Mouse (Mus musculus) lung, postnatal 14 days (tissue): ENCODE data around the gene Slc44a3.

Experiments used
- DNase-seq: peaks from one replicate; pipeline ENCODE4 v3.0.0; 2021

Slc44a3 gene

GRCm38 (mm10) chr3:121532176-121532575 is at the start of gene Slc44a3:
Gene Slc44a3, minus strand, starts transcription at chr3:121532404.
- DNase-seq: peak; percentile 86

- no peak for DNase-seq
Observed at GRCm38 (mm10) chr3:121579880-121580549, 47.8 kb upstream of the Slc44a3 start.

- DNase-seq: no peak
Observed at GRCm38 (mm10) chr3:121579402-121579801, 47.2 kb upstream of the Slc44a3 start.

- DNase-seq: no peak
Observed at GRCm38 (mm10) chr3:121578706-121579105, 46.5 kb upstream of the Slc44a3 start.

GRCm38 (mm10) chr3:121577641-121578040 is 45.4 kb upstream of the Slc44a3 start:
- DNase-seq: no peak

- peak; percentile 43 for DNase-seq
Observed at GRCm38 (mm10) chr3:121577032-121577591, 44.9 kb upstream of the Slc44a3 start.

GRCm38 (mm10) chr3:121576367-121576766 is 44.2 kb upstream of the Slc44a3 start:
- no peak for DNase-seq

DNA sequence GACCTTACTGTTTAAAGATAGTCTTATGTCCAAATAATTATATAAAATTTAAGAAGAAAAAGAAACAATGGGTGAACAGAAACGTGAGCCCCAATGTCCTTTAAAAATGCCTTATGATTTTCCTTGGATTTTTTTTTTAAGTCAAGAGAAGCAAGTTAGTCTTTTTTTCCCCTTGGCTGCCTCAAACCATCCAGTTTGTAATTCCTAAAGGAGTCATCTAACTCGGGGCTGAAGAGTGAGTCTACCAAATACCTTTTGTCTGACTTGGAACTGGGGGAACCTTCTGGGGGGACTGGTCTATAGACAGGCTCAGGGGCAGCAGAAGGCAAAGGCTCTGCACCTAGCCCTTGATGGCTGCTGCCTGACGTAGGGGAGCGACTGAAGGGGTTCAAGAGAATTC is 42.2 kb upstream of the Slc44a3 start:
- DNase-seq: no peak

GRCm38 (mm10) chr3:121573858-121574257 is 41.7 kb upstream of the Slc44a3 start:
- no peak for DNase-seq

GRCm38 (mm10) chr3:121571491-121571890 is 39.3 kb upstream of the Slc44a3 start:
- DNase-seq: no peak

- no peak for DNase-seq
Observed at GRCm38 (mm10) chr3:121570623-121571022, 38.4 kb upstream of the Slc44a3 start.

DNA sequence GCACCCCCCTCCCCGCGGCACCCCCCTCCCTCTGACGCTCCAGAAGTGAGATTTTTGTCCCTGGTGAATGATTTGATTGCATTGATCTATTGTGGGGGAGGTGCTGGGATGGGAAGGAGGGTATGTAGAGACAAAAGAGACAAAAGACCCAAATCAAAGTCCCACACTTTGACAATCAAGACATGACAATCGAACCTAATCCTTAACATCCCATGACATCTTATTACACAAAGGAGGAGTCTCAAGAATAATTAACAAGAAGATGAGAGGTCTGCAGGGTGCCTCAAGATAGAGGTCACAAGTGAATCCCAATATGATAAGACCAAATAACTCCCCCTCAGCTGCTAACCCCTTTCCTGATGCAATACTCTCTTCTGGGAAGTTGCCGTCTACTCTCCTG is 37.6 kb upstream of the Slc44a3 start:
- no peak for DNase-seq

DNA sequence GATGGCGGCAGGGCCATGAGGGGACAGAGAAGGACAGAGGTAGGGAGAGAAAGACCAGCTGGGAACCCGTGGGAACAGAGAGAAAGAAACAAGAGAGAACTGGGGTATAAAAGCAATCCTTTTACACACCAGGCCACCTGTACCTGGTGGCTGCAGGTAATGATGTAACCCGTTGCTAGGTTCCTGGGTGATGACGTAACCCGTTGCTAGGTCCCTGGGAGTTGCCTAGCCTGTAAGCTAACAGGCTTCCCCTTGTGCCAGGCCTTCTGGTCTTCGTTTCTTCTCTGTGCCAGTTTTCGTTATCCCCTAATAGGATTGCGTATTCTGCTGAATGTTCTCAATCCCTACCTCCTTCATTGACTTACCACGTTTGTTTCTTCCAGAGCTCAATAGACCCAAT is 36.8 kb upstream of the Slc44a3 start:
- DNase-seq: no peak

DNA sequence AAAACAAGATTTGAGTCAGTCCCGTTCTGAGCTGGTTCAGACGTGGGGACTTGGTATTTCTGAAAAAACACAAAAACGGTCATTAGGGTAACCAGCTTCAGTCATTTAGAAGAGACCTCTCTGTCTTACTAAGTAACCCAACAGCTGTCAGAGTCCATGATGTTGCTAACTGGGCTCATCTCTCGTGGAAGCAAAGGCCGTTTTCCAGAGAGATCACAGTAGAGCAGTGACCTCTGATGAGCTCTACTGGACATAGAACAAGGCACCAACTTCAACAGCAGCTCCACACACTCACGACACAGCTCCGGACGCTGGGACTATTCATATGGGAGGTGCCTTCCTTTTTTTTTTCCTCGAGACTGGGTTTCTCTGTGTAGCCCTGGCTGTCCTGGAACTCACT is 35.7 kb upstream of the Slc44a3 start:
- no peak for DNase-seq

GRCm38 (mm10) chr3:121567337-121567900 is 35.2 kb upstream of the Slc44a3 start:
- no peak for DNase-seq

DNA sequence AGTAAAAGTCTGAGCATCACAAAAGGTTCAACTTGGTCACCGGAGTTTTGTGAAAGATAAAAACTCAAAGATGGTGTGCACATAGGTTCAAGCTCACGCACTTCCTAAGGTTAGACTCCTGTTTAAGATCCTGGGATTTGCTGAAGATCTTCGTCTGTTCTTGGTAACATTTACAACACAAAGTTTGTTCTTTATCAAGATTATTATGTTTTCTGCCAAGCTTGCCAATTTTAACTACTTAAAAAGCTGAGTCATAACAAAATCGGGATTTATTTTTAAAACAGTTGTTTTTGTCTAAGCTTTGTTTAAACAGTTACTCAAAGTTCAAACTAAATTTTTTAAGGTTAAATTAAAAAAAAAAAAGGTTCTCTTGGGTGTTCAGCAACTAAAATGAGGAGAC is 34.7 kb upstream of the Slc44a3 start:
- no peak for DNase-seq

- DNase-seq: peak; percentile 44
Observed at GRCm38 (mm10) chr3:121561803-121562202, 29.6 kb upstream of the Slc44a3 start.

GRCm38 (mm10) chr3:121560115-121560865 is 28.1 kb upstream of the Slc44a3 start:
- peak; percentile 29 for DNase-seq

GRCm38 (mm10) chr3:121559406-121560114 is 27.4 kb upstream of the Slc44a3 start:
- DNase-seq: peak; percentile 71

DNA sequence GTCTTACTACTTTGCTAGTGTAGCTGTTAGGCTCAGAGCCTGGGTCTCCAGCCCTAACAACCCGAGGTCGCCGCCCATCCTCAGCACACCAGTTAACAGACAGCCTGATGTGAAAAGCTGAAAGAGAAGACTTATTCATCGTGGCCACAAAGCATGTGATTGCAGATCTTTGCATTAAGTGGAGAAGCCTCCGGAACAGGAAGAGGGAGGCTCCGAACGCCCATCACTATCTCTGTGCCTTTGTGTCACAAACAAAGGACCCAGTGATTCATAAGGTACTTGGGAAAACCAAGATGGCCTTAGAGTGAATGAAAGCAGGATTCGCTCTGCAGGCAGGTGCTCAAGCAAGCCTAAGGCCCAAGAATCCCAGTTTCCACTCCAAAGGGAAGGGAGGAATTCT is 26.7 kb upstream of the Slc44a3 start:
- no peak for DNase-seq

DNA sequence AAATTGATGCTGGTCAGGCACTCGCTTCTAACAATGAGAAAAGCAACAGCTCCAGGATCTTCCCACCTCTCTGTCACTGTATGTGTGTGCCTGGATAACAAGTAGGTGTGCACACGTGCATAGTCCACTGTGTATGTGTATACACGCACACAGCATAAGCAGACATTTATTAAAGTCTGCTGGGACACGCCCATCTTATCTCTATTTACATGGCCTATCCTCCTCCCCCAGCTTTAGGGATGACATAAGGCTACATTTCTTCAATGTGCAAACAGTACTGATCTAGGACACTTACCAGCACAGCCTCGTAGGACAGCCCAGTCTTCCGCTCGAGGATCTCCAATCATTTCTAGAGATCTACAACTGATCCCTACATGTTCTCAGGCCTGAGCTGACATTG is 24.1 kb upstream of the Slc44a3 start:
- no peak for DNase-seq

- peak; percentile 34 for DNase-seq
Observed at GRCm38 (mm10) chr3:121553294-121553693, 21.1 kb upstream of the Slc44a3 start.

DNA sequence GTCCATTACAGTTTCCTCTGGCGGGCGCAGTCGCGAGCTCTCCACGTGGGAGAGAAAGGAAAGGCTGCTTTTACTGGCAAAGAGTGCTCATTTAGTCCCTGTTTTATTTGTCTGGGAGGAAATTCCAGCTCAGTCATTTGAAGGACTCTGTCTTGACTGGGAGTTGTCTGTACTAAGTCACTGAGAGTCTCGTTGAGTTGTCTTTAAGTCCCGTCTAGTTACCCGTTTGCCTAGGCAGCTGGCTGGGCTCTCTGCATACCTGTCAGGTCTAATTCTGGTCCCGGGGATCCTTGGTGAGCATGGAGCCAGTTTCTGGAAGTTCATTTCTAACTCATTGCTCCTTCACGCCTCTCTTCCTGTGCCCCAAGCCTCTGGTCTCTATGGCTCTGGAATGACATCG is 20.5 kb upstream of the Slc44a3 start:
- DNase-seq: no peak
